Mouse (Mus musculus) neural tube, embryonic 12.5 days (tissue): Measurements from ENCODE around the gene Rfx5. TPM values are rescaled to one million over a fixed set of nuclear protein-coding genes. Genes with fewer than 3 reads are reported as not detected.
"Not testable (repeated sequence)": the region's sequence is repeated elsewhere in the genome, so short reads cannot be mapped to it uniquely, and the experiment has no call there.

ENCODE experiments used
- ATAC-seq: fragments of 200-750 bp; cut with Nextera tagmentation; 2 replicates; pipeline ENCODE4 v1.8.0; 2017; ENCODE audit warnings: low read depth, mild to moderate bottlenecking, moderate TSS enrichment, moderate library complexity; ENCODE audit not compliant: low FRiP score
- H3K27ac ChIP-seq: fragments of 300-500 bp; sonication (generic); 2 replicates; pipeline ENCODE4 v1.5.1; 2016
- H3K27me3 ChIP-seq: fragments of 300-500 bp; sonication (generic); replicated peaks from 2 replicates; pipeline ENCODE4 v1.6.1; 2016; ENCODE audit warnings: mild to moderate bottlenecking
- H3K36me3 ChIP-seq: fragments of 300-500 bp; sonication (generic); 2 replicates; pipeline ENCODE4 v1.6.1; 2016; ENCODE audit warnings: mild to moderate bottlenecking
- H3K4me1 ChIP-seq: fragments of 300-500 bp; sonication (generic); 2 replicates; pipeline ENCODE4 v1.6.1; 2016
- H3K4me2 ChIP-seq: fragments of 300-500 bp; sonication (generic); replicated peaks from 2 replicates; pipeline ENCODE4 v1.6.1; 2016; ENCODE audit warnings: mild to moderate bottlenecking
- H3K4me3 ChIP-seq: fragments of 300-500 bp; sonication (generic); 2 replicates; pipeline ENCODE4 v1.5.1; 2016
- H3K9ac ChIP-seq: fragments of 300-500 bp; sonication (generic); 2 replicates; pipeline ENCODE4 v1.6.1; 2016; ENCODE audit warnings: mild to moderate bottlenecking
- H3K9me3 ChIP-seq: fragments of 300-500 bp; sonication (generic); 2 replicates; pipeline ENCODE4 v1.6.1; 2016; ENCODE audit warnings: mild to moderate bottlenecking
- WGBS: fragments of 180-500 bp; shearing (Covaris S2); methylation state at CpG from one replicate; pipeline ENCODE4 v1.1.7; 2016; 5-methylcytosine and 5-hydroxymethylcytosine counted together
- polyA plus RNA-seq: library from polyadenylated mRNA; unstranded; fragments of >200 nt; fragmentation: Nextera tagmentation; extraction: Ambion mirVana; gene quantifications from 2 replicates; pipeline ENCODE4 v1.2.1, GENCODE M21; 2016

Rfx5 gene
- polyA plus RNA-seq, 1 experiment from 2014 or later, result 9.8 TPM

DNA sequence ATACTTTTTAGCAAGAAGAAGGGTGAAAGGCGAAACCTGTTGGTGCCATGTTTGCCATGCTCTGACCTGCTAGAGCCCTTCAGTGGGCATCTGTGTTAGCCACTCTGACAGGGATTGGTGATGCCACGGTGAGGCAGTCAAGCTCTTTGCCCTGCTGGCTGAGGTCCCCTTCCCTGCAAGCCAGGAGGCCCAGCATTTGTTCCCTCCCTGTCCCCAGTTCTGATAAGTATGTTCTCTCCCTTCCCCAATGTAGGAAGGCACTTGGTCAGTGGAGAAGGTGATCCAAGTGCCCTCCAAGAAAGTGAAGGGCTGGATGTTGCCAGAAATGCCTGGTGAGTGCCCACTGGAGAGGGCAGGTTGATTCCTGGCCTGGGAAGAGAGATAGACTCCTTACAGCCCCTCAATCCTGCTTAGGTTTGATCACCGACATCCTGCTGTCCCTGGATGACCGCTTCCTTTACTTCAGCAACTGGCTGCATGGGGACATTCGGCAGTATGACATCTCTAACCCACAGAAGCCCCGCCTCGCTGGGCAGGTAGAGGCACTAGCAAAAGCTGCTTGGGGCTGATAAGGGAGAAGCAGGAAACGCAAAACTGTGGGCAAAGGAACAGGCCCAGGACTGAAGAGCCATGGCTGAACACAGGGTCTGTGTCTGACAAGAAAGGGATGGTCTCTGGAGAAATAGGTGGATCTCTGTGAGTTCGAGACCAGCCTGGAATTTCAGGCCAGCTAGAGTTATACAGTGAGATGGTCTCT, 11.5 kb upstream of the Rfx5 start:
- H3K4me2 ChIP-seq, H3K27me3 ChIP-seq, H3K9ac ChIP-seq, H3K4me1 ChIP-seq, H3K36me3 ChIP-seq, H3K27ac ChIP-seq, H3K4me3 ChIP-seq, H3K9me3 ChIP-seq, ATAC-seq: not testable (repeated sequence)
- WGBS, result 82% methylated on average over 9 of the region's 9 CpGs

DNA sequence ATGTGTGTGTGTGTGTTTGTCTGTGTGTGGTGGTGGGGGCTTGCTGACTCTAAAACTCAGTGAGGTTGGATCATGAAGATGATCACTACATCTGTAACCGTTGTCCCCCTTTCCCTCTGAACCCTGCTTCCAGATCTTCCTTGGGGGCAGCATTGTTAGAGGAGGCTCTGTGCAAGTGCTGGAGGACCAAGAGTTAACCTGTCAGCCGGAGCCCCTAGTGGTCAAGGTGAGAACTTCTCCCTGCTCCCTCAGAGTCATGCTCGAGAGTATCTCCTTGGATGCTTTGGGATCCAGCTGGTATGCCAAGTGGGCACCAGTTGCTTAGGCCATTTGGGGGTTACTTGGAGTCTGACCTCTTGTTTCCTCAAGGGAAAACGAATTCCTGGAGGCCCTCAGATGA, 10.2 kb upstream of the Rfx5 start:
- not testable (repeated sequence) for H3K9me3 ChIP-seq, H3K4me1 ChIP-seq, H3K9ac ChIP-seq, H3K27ac ChIP-seq, H3K36me3 ChIP-seq, H3K4me3 ChIP-seq, H3K4me2 ChIP-seq, ATAC-seq, H3K27me3 ChIP-seq
- WGBS, result 31% methylated on average over 4 of the region's 4 CpGs

DNA sequence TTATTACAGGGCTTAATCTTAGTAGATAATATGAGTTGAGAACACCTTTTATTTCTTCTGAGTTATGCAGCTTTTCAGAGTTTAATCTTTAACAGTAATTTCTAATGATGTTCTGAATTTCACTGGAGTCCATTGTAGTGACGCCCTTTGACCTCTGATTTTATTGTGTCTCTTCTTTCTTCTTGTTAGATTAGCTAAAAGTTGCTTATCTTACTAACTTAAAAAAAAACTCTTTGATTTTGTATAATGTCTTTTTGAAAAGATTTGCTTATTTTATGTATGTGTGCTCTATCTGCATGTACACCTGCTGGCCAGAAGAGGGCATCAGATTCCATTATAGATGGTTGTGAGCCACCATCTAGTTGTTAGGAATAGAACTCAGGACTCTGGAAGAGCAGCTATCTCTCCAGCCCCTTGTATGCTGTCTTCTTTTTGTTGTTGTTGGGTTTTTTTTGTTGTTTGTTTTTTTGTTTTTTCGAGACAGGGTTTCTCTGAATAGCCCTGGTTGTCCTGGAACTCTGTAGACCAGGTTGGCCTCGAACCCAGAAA, 5.7 kb upstream of the Rfx5 start:
- Histone ChIP-seq H3K4me2 (no peak overlapping the region), H3K4me3 (no peak overlapping the region), H3K27ac (no peak overlapping the region), H3K4me1 (no peaks in the 10 kb centered on the region), H3K36me3 (no peaks in the 10 kb centered on the region; the same call in 1 of the 2 replicates), H3K27me3 (no peaks in the 10 kb centered on the region), H3K9me3 (no peaks in the 10 kb centered on the region), H3K9ac (no peak overlapping the region)
- ATAC-seq, result no peak
- 77% methylated on average over 3 of the region's 3 CpGs for WGBS

DNA sequence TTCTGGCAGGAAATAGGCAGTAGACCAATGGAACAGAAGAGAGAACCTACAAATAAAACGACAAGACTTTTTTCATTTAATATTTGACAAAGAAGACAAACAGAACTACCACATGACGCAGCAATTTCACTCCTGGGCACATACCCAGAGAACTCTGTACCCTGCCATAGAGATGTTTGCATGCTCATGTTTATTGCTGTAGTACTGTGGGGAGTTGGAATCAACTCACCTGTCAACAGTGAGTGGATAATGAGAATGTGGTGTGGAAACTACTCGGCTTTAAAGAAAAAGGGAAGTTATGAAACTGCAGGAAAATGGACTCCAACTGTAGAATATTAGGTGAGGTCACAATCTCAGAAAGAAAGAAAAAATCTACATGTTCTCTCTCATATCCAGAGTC, 4.2 kb upstream of the Rfx5 start:
- H3K9me3 ChIP-seq, result no peaks in the 10 kb centered on the region
- no peak overlapping the region for H3K9ac ChIP-seq
- WGBS, result 88% methylated on average over 3 of the region's 3 CpGs
- no peak overlapping the region for H3K4me2 ChIP-seq
- H3K4me1 ChIP-seq, result no peaks in the 10 kb centered on the region; the same call in 1 of the 2 replicates
- no peak overlapping the region for H3K4me3 ChIP-seq
- no peak overlapping the region for H3K27ac ChIP-seq
- no peak for ATAC-seq
- H3K27me3 ChIP-seq, result no peaks in the 10 kb centered on the region
- H3K36me3 ChIP-seq, result no peaks in the 10 kb centered on the region; the same call in 1 of the 2 replicates

DNA sequence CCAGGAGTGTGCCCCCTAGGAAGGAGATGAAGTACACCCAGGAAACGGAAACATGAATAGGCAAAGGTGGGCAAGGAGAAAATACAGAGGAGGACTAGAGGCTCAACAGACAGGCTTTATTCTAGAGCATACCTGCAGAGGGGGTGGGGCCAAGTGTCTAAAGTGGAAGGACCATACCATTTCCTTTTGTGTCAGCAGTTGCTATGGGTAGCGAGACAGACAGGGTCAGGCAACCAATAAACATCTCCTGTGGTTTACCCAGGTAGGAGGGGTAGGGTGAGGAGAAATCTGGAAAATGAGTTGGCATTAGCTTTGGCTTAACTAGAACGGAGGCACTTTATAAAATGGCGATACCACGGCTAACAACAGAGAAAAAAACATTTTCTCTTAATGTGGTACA, 1.1 kb upstream of the Rfx5 start:
- peak overlapping the region; percentile 64 for H3K4me2 ChIP-seq
- H3K9me3 ChIP-seq, result no peaks in the 10 kb centered on the region
- H3K27ac ChIP-seq, result no peak overlapping the region
- ATAC-seq, result no peak
- H3K4me3 ChIP-seq, result no peak overlapping the region
- peaks cover 6% of the 10 kb centered on the region; the same call in 1 of the 2 replicates for H3K4me1 ChIP-seq
- no peaks in the 10 kb centered on the region for H3K27me3 ChIP-seq
- no peak overlapping the region for H3K9ac ChIP-seq
- 76% methylated on average over 5 of the region's 5 CpGs for WGBS
- peaks cover 23% of the 10 kb centered on the region for H3K36me3 ChIP-seq

DNA sequence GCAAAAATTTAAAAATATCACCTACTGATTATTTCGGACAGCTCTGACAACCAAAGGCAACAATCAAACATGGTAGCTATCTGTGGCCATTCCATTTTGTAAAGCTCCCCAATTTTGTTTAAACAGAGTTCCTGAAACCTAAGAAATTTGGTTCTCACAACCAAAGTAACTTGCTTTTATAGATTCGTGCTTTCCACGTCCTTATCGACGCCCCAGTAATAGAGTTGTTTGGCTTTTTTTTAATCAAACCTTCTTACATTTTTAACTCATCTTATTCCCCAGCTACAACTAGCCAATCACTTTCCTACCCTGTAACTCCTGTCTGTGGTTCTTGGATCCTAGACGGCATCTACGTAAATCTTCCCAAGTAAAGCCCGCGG, 501 bp upstream of the Rfx5 start:
- ATAC-seq, result no peak; the same call in 1 of the 2 replicates
- peak overlapping the region; percentile 64 for H3K4me2 ChIP-seq
- no peaks in the 10 kb centered on the region for H3K9me3 ChIP-seq
- WGBS, result 23% methylated on average over 9 of the region's 9 CpGs
- peaks cover 6% of the 10 kb centered on the region; the same call in 1 of the 2 replicates for H3K4me1 ChIP-seq
- H3K27ac ChIP-seq, result 0 out of 2 replicates have a peak overlapping the region, but pooled peaks have one; percentile 11
- peak overlapping the region; percentile 35 for H3K9ac ChIP-seq
- H3K27me3 ChIP-seq, result no peaks in the 10 kb centered on the region
- H3K4me3 ChIP-seq, result peak overlapping the region; percentile 70
- H3K36me3 ChIP-seq, result peaks cover 28% of the 10 kb centered on the region

DNA sequence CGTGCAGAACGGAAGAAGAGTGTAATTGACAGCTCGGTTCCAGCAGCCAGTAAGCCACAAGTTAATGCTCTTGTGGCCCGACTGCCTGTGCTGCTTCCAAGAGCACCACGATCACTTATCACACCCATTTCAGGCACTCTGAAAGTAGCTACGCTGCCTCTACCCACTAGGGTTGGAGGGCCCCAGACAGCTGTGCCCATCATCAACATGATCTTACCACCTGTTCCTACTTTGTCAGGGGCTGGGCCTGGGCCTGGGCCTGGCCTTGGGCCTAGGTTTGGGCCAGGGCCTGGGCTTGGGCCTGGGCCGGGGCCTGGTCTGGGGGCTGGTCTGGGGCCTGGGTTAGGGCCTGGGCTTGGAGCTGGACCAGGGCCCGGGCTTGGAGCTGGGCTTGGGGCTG, 4.4 kb downstream of the Rfx5 start:
- no peak for ATAC-seq
- no peaks in the 10 kb centered on the region for H3K9me3 ChIP-seq
- no peak overlapping the region for H3K9ac ChIP-seq
- H3K36me3 ChIP-seq, result peaks cover 37% of the 10 kb centered on the region
- H3K4me1 ChIP-seq, result peaks cover 6% of the 10 kb centered on the region; the same call in 1 of the 2 replicates
- H3K4me3 ChIP-seq, result no peak overlapping the region
- H3K27ac ChIP-seq, result no peak overlapping the region
- H3K4me2 ChIP-seq, result no peak overlapping the region
- 95% methylated on average over 8 of the region's 8 CpGs for WGBS
- H3K27me3 ChIP-seq, result no peaks in the 10 kb centered on the region

DNA sequence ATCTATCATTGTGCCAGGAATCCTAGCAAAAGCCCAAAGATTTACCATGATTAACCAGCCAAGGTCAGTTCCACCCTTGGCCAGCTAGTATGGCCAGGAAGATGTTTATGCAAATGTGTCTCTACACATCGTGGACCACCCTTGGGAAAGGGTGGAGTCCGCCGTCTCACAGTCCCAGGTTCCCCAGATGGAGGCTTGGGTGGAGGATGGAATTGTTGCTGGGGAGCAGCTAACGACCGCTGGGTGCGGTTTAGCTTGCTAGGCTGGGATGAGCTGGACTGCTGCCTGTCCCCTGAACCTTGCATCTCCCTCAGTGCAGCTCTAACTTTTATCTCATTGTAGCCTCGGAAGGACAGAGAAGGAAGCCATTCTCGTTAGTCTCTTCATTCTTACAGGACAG, 6.0 kb downstream of the Rfx5 start:
- H3K9ac ChIP-seq, result 0 out of 2 replicates have a peak overlapping the region, but pooled peaks have one; percentile 9
- H3K27me3 ChIP-seq, result no peaks in the 10 kb centered on the region
- peaks cover 37% of the 10 kb centered on the region for H3K36me3 ChIP-seq
- H3K4me2 ChIP-seq, result no peak overlapping the region
- no peak for ATAC-seq
- no peak overlapping the region for H3K27ac ChIP-seq
- H3K4me1 ChIP-seq, result peaks cover 5% of the 10 kb centered on the region; the same call in 1 of the 2 replicates
- WGBS, result 60% methylated on average over 8 of the region's 8 CpGs
- H3K4me3 ChIP-seq, result no peak overlapping the region
- H3K9me3 ChIP-seq, result no peaks in the 10 kb centered on the region

DNA sequence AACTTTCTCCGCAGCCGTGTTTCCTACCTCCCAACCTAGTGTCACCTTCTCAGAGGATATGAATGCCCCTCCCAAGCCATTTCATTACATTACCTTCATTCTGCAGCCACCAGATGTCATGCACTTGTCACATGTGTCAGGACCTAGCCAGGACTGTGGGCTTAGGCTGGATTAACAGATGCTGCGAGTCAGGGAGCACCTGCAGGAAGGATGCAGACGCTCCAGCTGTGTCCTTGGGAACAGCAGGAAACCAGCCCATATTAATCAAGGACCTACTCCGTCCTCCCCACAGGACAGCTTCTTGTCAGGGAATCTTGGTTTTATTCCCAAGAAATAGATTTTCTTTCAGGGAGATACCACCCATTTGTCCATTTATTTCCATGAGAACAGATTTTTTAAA, 6.4 kb downstream of the Rfx5 start:
- Histone ChIP-seq H3K4me3 (no peak overlapping the region), H3K27me3 (no peaks in the 10 kb centered on the region), H3K9ac (0 out of 2 replicates have a peak overlapping the region, but pooled peaks have one; percentile 9), H3K9me3 (no peaks in the 10 kb centered on the region), H3K4me2 (no peak overlapping the region), H3K36me3 (peaks cover 37% of the 10 kb centered on the region), H3K27ac (no peak overlapping the region), H3K4me1 (peaks cover under 1% of the 10 kb centered on the region; the same call in 1 of the 2 replicates)
- ATAC-seq, result no peak
- WGBS, result 54% methylated on average over 5 of the region's 5 CpGs

DNA sequence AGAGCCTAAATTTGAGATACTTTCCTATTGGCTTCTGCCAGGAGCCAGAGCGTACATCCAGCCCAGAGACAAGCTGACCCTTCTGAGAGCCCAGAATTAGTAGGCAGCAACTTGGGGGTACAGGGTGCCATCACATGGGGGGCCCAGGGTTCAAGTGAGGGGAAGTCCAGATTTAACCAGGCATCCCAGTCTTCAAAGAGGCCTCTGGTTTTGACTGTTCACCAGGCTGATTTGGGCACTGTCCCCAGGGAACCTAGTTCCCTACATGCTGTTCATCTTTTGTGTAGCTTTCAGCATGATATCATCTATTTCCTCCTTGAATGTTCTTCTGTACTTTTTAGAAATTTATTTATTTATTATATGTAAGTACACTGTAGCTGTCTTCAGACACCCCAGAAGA, 11.1 kb downstream of the Rfx5 start:
- no peaks in the 10 kb centered on the region for H3K36me3 ChIP-seq
- no peak overlapping the region for H3K9ac ChIP-seq
- H3K27ac ChIP-seq, result no peak overlapping the region
- 90% methylated on average over 1 of the region's 1 CpGs for WGBS
- H3K4me2 ChIP-seq, result no peak overlapping the region
- H3K4me3 ChIP-seq, result no peak overlapping the region
- H3K27me3 ChIP-seq, result no peaks in the 10 kb centered on the region
- H3K4me1 ChIP-seq, result no peaks in the 10 kb centered on the region
- no peak for ATAC-seq
- no peaks in the 10 kb centered on the region for H3K9me3 ChIP-seq

DNA sequence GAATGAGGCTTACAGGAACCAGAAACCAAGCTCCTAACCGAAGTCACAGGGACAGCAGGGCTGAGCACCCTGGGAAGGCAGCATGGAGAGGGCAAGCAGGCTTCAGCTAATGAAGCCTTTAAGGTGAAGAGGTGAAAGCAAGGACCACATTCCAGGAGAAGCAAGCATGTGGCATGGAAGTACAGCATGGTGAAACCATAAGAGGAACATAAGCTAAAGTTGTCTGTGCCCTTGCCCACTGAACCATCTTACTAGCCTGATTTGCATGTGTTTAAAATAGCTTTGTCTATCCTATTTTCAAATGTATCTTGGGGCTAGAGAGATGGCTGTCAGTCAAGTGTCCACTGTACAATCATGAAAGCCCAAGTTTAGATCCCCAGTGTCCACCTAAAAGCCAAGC, 12.0 kb downstream of the Rfx5 start:
- no peaks in the 10 kb centered on the region for H3K4me1 ChIP-seq
- WGBS, result 73% methylated on average over 1 of the region's 1 CpGs
- no peaks in the 10 kb centered on the region for H3K36me3 ChIP-seq
- no peak for ATAC-seq
- H3K27me3 ChIP-seq, result no peaks in the 10 kb centered on the region
- no peak overlapping the region for H3K4me2 ChIP-seq
- H3K9ac ChIP-seq, result no peak overlapping the region
- H3K27ac ChIP-seq, result no peak overlapping the region
- no peaks in the 10 kb centered on the region for H3K9me3 ChIP-seq
- no peak overlapping the region for H3K4me3 ChIP-seq

DNA sequence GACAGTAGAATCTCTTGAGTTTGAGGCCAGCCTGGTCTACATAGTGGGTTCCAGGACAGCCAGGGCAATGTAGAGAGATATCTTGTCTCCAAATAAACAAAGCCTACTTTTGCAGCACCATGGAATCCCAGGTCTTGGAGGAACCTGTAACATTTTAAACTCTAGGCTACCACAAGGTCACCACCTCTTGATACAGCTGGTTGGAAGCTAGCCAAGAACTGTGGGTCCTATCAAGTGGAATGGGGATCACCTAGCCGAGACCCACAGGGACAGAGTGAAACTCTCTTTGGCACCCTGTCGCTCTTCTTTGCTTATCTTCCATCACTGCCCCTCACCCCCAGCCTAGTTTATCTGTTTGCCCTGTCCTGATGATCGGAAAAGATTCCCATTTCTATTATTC, 18.7 kb downstream of the Rfx5 start:
- Histone ChIP-seq H3K27ac (no peak overlapping the region), H3K36me3 (peaks cover 3% of the 10 kb centered on the region; the same call in 1 of the 2 replicates), H3K4me3 (no peak overlapping the region), H3K9ac (no peak overlapping the region), H3K4me2 (no peak overlapping the region), H3K9me3 (no peaks in the 10 kb centered on the region), H3K27me3 (no peaks in the 10 kb centered on the region), H3K4me1 (peaks cover 17% of the 10 kb centered on the region)
- WGBS, result 88% methylated on average over 3 of the region's 3 CpGs
- no peak for ATAC-seq

DNA sequence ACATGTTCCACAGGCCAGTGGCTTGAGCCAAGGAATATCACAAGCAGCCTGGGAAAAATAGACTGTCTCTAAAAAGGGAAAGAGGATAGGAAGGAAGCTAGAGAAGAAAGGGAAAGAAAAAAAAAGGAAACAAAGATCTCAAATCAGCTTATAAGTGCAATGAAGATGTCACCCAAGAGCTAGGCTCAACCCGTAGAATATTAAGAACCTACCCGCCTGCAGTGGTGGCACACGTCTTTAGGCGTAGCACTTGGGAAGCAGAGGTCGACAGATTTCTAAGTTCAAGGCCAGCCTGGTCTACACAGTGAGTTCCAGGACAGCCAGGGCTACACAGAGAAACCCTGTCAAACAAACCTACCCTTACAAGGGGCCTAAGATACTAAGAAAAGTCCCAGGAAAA, 19.7 kb downstream of the Rfx5 start:
- Histone ChIP-seq H3K4me2 (peak overlapping the region; percentile 80), H3K36me3 (peaks cover 7% of the 10 kb centered on the region; the same call in 1 of the 2 replicates), H3K4me3 (no peak overlapping the region), H3K4me1 (peaks cover 17% of the 10 kb centered on the region), H3K9ac (no peak overlapping the region), H3K27ac (no peak overlapping the region), H3K9me3 (no peaks in the 10 kb centered on the region), H3K27me3 (no peaks in the 10 kb centered on the region)
- ATAC-seq, result no peak
- 86% methylated on average over 5 of the region's 5 CpGs for WGBS
